Mouse (Mus musculus): ENCODE measurements around the gene Omt2b. TPM values are rescaled to one million over a fixed set of nuclear protein-coding genes. Genes with fewer than 3 reads are reported as not detected.

Gene Omt2b
- total RNA-seq, 2 experiments from 2014 or later = not detected

- DNase-seq (ENCODE audit: low spot score in 2 of 2) = peak; percentile 24 to 31
Observed at GRCm38 (mm10) chr9:78378113-78378785, 50.9 kb downstream of the Omt2b start, which contains the start of gene Ooep. Gene Ooep, minus strand, starts transcription at chr9:78378725.

Other genes starting within 250 kb of the Omt2b start
- gene Fbxo9, start 218.5 kb upstream of the Omt2b start, total RNA-seq (2021) = 100 to 1,000 TPM; 102 to 112 TPM
- 10 to 100 TPM; 34.3 to 34.9 TPM for gene Ick, start 218.4 kb upstream of the Omt2b start, total RNA-seq (2021)
- 10 to 100 TPM; 41.1 to 51.5 TPM for gene Gsta4, start 144.8 kb upstream of the Omt2b start, total RNA-seq (2021)
- not detected for gene Gsta1, start 96.9 kb upstream of the Omt2b start, total RNA-seq (2021)
- gene Gm3776, start 70.5 kb upstream of the Omt2b start, total RNA-seq (2021) = not detected
- under 1 TPM in 1 of 2 experiments, not detected in 1; 0.93 TPM for gene Gm10639, start 37.7 kb upstream of the Omt2b start, total RNA-seq (2021)
- not detected for gene Omt2a, start 12.8 kb upstream of the Omt2b start, total RNA-seq (2021)
- gene Gsta2, start 28.2 kb downstream of the Omt2b start, total RNA-seq (2021) = not detected
- gene Dppa5a, start 40.6 kb downstream of the Omt2b start, total RNA-seq (2021) = not detected
- under 1 TPM; 0.21 to 0.29 TPM for gene Ooep, start 51.1 kb downstream of the Omt2b start, total RNA-seq (2021)
- under 1 TPM in 1 of 2 experiments, not detected in 1; 0.14 TPM for gene Ddx43, start 68.2 kb downstream of the Omt2b start, total RNA-seq (2021)
- 1 to 10 TPM in 1 of 2 experiments, under 1 TPM in 1; 0.81 to 1.1 TPM for gene Cgas, start 115.6 kb downstream of the Omt2b start, total RNA-seq (2021)
- gene Mto1, start 120.6 kb downstream of the Omt2b start, total RNA-seq (2021) = 10 to 100 TPM; 22.8 to 23.9 TPM
- 1 to 10 TPM; 1.0 to 1.2 TPM for gene Gm17324, start 121.2 kb downstream of the Omt2b start, total RNA-seq (2021)
- gene Eef1a1, start 161.6 kb downstream of the Omt2b start, total RNA-seq (2021) = 1,000 to 10,000 TPM; 3,391 to 3,794 TPM

All from layer of hippocampus, postnatal 14 days (tissue).